Mouse (Mus musculus): ENCODE measurements at regions not wholly inside any gene's neighbourhood (a gene's known extent, or its start where the extent isn't known, plus 50 kb on each side); places are given as distances from the start of the nearest gene placed in this dataset.

DNA sequence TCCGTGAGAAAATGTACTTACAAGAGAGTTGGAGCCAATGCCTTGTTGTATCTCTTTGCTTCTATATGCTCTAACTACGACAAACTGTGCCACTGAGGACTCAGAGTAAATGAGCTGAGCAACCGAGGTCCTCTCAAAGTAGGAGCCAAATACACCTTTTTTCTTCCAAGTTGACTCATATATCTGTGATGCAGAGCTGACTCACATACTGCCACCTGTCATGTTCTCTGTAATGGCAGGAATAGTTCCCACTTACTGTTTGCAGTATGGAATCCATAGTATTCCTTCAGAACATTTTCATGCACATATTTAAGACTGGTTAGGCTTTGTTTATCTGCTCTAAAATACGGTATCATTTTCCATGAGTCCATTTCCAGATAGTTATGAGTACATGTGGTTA, 792.1 kb downstream of the Cypt12 start:
- no peak for TF ChIP-seq EP300 (IDR thresholded peaks at IDR 0.05)
- TF ChIP-seq CTCF (IDR thresholded peaks at IDR 0.05), result no peak
